Mouse (Mus musculus) midbrain, embryonic 16.5 days (tissue): ENCODE results near the gene Cep63. TPM values are rescaled to one million over a fixed set of nuclear protein-coding genes. Genes with fewer than 3 reads are reported as not detected.

Experiments
- ATAC-seq: fragments of 200-750 bp; cut with Nextera tagmentation; 2 replicates; pipeline ENCODE4 v1.8.0; 2017; ENCODE audit warnings: moderate TSS enrichment
- H3K27ac ChIP-seq: fragments of 300-500 bp; sonication (generic); 2 replicates; pipeline ENCODE4 v1.5.1; 2014; ENCODE audit warnings: mild to moderate bottlenecking, low read length, mixed read lengths
- H3K27me3 ChIP-seq: fragments of 300-500 bp; sonication (generic); 2 replicates; pipeline ENCODE4 v1.6.1; 2014; ENCODE audit warnings: low read depth, low read length, mixed read lengths; ENCODE audit not compliant: control insufficient read depth, insufficient read depth
- H3K36me3 ChIP-seq: fragments of 300-500 bp; sonication (generic); 2 replicates; pipeline ENCODE4 v1.6.1; 2014; ENCODE audit warnings: mild to moderate bottlenecking, low read length, moderate library complexity, mixed read lengths; ENCODE audit not compliant: control insufficient read depth, insufficient read depth
- H3K4me1 ChIP-seq: fragments of 300-500 bp; sonication (generic); 2 replicates; pipeline ENCODE4 v1.6.1; 2014; ENCODE audit warnings: mild to moderate bottlenecking, low read length, mixed read lengths; ENCODE audit not compliant: control insufficient read depth, insufficient read depth
- H3K4me2 ChIP-seq: fragments of 300-500 bp; sonication (generic); 2 replicates; pipeline ENCODE4 v1.6.1; 2014; ENCODE audit warnings: mild to moderate bottlenecking, low read length, mixed read lengths
- H3K4me3 ChIP-seq: fragments of 300-500 bp; sonication (generic); 2 replicates; pipeline ENCODE4 v1.5.1; 2014; ENCODE audit warnings: low read depth, mild to moderate bottlenecking, low read length, moderate library complexity, mixed read lengths
- H3K9ac ChIP-seq: fragments of 300-500 bp; sonication (generic); 2 replicates; pipeline ENCODE4 v1.6.1; 2014; ENCODE audit warnings: low read depth, low read length, mixed read lengths
- H3K9me3 ChIP-seq: fragments of 300-500 bp; sonication (generic); replicated peaks from 2 replicates; pipeline ENCODE4 v1.6.1; 2014; ENCODE audit warnings: mild to moderate bottlenecking, low read length, mixed read lengths; ENCODE audit not compliant: control insufficient read depth, poor library complexity, severe bottlenecking
- WGBS: fragments of 180-500 bp; shearing (Covaris S2); extraction: QIAGEN DNeasy Blood & Tissue Kit; methylation state at CpG from one replicate; pipeline ENCODE4 v1.1.7; 2014; 5-methylcytosine and 5-hydroxymethylcytosine counted together
- polyA plus RNA-seq: library from polyadenylated mRNA; unstranded; fragments of >200 nt; fragmentation: Nextera tagmentation; extraction: Ambion mirVana; gene quantifications from 2 replicates; pipeline ENCODE4 v1.2.1, GENCODE M21; 2015

Gene Cep63
- polyA plus RNA-seq, 1 experiment from 2014 or later: 39.4 TPM

DNA sequence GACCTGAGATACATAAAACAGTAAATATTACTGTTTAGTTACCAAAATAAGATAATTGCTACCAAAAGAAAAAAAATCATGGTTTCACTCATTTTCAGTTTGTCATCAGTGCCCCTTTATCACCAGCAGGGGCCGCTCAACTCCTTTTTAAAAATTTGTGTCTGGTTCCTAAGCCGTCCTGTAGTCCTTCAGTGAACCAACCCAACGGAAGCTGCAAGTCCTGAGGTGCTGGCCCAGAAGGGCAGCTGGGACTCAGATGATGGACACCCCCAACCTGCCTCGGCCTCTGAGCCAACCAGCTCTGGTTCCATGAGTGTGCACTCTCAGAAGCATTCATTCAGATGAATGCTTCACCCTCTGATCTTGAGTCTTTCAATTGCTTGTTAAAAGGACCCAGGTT, 10.2 kb upstream of the Cep63 start:
- 6% methylated on average over 4 of the region's 4 CpGs for WGBS
- H3K36me3 ChIP-seq: no peaks in the 10 kb centered on the region
- H3K27ac ChIP-seq: no peak overlapping the region
- ATAC-seq: 0 out of 2 replicates have a peak, but pooled peaks have one; percentile 54
- no peaks in the 10 kb centered on the region for H3K4me1 ChIP-seq
- no peak overlapping the region for H3K9ac ChIP-seq
- no peaks in the 10 kb centered on the region for H3K27me3 ChIP-seq
- H3K9me3 ChIP-seq: no peaks in the 10 kb centered on the region
- H3K4me2 ChIP-seq: no peak overlapping the region
- no peak overlapping the region for H3K4me3 ChIP-seq

DNA sequence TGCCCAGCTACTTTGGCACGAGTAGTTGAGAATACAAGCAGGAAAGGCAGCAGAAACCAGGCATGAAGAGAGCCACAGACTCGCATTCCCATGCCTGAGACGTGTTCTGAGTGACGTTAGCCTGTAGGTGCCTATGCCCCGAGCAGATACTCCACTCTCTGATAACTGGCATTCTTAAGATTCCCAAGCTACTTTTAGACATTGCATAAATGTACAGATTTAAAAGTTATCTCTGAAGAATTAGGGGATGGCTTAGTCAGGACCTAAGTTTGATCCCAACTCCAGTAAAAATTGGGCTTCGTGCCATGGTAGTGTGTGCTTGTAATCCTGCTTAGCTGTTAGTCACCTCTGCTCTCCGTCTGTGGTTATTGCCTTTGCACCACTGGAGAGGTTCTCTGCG, 8.1 kb upstream of the Cep63 start:
- no peak overlapping the region for H3K4me3 ChIP-seq
- no peaks in the 10 kb centered on the region for H3K36me3 ChIP-seq
- WGBS: 89% methylated on average over 8 of the region's 8 CpGs
- no peak overlapping the region for H3K9ac ChIP-seq
- H3K9me3 ChIP-seq: no peaks in the 10 kb centered on the region
- ATAC-seq: no peak
- H3K4me1 ChIP-seq: no peaks in the 10 kb centered on the region
- H3K4me2 ChIP-seq: no peak overlapping the region
- H3K27ac ChIP-seq: no peak overlapping the region
- no peaks in the 10 kb centered on the region for H3K27me3 ChIP-seq

DNA sequence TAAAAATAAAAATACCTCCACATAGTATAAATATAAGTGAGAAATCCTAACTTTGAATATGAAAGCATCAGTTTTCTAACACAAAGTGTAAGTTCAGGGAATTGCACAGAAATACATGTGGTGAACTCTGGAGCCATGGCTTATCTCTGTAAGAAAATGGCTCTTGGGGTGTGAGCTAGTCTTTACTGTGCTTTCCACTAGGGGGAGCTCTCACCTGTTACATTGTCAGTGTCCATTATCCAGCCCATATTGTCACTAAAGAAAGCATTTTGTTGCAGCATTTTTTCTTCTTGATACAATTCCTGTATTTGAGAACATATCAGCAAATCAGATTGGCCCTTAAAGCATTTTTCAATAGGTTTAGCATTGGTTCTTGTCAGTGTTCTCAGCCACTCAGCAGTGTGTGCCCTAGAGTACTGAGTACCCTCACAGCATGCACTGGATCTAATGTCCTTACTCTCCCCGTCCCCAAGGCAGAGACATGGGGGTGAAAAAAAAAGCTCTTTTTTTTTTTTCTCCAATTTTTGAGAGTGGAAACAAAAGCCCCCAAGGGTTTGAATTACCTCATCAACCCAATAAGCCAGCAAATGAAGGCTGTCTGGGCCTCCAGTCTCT, 6.7 kb upstream of the Cep63 start:
- peak overlapping the region; percentile 14; the same call in 1 of the 2 replicates for H3K27ac ChIP-seq
- 32% methylated on average over 1 of the region's 1 CpGs for WGBS
- H3K36me3 ChIP-seq: no peaks in the 10 kb centered on the region
- H3K27me3 ChIP-seq: no peaks in the 10 kb centered on the region
- no peaks in the 10 kb centered on the region for H3K4me1 ChIP-seq
- H3K9ac ChIP-seq: no peak overlapping the region
- ATAC-seq: 0 out of 2 replicates have a peak, but pooled peaks have one; percentile 52
- H3K9me3 ChIP-seq: no peaks in the 10 kb centered on the region
- H3K4me3 ChIP-seq: no peak overlapping the region
- H3K4me2 ChIP-seq: no peak overlapping the region

DNA sequence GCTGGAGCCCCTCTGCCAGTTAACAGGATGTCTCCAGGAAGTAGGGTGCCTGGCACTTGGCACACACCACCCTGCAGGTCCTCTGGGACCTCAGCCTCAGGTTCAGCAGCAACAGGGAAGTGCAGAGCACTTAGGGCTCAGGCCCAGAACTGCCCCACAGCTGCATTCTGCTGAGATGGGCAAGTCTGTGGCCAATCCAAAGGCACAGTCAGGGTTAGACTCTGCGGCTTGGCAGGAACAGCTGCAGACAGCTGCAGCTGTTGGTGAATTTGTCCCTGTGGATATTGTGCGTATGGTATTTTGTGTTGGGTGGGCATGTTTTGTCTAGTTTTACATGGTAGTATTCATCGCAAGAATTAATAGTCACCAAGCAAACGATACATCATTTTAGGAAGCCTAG, 5.8 kb upstream of the Cep63 start:
- Histone ChIP-seq H3K4me3 (no peak overlapping the region), H3K4me2 (no peak overlapping the region), H3K27ac (no peak overlapping the region), H3K36me3 (no peaks in the 10 kb centered on the region), H3K9me3 (no peaks in the 10 kb centered on the region), H3K4me1 (peaks cover 3% of the 10 kb centered on the region), H3K9ac (no peak overlapping the region), H3K27me3 (no peaks in the 10 kb centered on the region)
- no peak for ATAC-seq
- 95% methylated on average over 4 of the region's 4 CpGs for WGBS

DNA sequence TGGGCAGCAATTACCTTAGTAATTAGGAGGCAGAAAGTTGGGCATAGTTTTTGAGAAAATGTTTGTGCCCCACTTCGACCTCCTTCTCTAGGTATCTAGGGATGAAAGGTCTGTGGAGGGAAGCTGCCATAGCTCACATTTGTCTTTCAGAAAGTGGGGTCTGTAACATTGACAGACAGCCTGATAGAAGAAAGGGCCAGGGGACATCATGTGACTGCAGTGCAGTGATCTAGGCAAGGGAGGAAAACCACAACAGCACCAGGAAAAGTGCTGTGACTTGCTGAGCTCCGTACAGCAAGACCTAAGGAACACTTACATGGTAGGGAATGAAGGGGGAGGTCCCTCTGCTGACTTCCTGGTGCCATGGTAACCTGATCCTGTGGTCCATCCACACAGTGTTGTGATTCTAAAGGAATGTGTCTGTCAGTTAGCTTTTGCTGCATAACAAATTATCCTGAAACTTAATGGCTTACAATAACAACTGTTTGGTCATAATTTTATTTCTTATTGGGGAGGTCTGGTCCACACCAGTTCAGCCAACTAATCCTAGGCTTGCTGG, 5.3 kb upstream of the Cep63 start:
- H3K4me1 ChIP-seq: peaks cover 7% of the 10 kb centered on the region
- no peaks in the 10 kb centered on the region for H3K9me3 ChIP-seq
- ATAC-seq: no peak
- H3K27ac ChIP-seq: no peak overlapping the region
- WGBS: 69% methylated on average over 2 of the region's 2 CpGs
- H3K4me3 ChIP-seq: no peak overlapping the region
- H3K36me3 ChIP-seq: no peaks in the 10 kb centered on the region
- no peaks in the 10 kb centered on the region for H3K27me3 ChIP-seq
- H3K9ac ChIP-seq: no peak overlapping the region
- H3K4me2 ChIP-seq: no peak overlapping the region

DNA sequence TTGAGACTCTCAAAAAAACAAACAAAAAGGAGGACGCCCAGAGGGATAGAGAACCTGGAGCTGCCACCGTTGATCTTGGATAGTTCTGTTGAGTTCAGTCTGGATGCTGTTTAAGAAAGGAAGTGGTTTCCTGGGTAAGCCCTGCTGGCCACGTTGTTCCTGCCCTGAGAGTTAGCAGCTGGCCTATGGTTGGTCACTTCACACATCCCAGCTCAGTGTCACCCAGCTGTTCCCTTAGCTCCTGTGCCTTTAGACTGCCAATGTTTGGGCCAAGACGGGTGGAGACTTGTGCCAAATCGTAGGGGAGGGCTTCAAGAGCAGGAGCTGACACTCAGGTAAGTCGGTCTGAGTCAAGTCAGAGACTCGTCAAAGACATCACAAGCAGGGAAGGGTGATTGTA, 2.7 kb upstream of the Cep63 start:
- ATAC-seq: no peak
- Histone ChIP-seq H3K27ac (no peak overlapping the region), H3K4me1 (peaks cover 15% of the 10 kb centered on the region), H3K4me3 (no peak overlapping the region), H3K4me2 (no peak overlapping the region), H3K9me3 (no peaks in the 10 kb centered on the region), H3K9ac (no peak overlapping the region), H3K36me3 (no peaks in the 10 kb centered on the region), H3K27me3 (no peaks in the 10 kb centered on the region)
- 84% methylated on average over 7 of the region's 7 CpGs for WGBS

DNA sequence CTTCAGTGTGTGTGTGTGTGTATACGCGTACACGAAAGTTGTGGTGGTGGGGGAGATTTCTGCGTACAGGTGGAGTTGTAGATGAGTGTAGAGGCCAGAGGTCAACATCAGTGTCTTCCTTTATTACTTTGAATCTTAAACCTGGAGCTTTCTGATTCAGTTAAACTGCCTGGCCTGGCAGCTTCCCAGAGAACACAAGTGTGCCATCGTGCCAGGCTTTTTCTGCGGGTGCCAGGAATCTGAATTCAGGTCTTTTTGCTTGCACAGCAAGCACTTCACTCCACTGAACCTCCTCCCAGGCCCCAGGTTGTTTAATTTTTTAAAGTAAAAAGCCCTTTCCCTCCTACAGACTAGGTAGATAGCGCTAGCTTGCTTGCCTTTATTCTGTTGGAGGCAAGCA, 1.1 kb upstream of the Cep63 start:
- Histone ChIP-seq H3K4me2 (peak overlapping the region; percentile 70), H3K36me3 (no peaks in the 10 kb centered on the region), H3K27ac (no peak overlapping the region), H3K9ac (0 out of 2 replicates have a peak overlapping the region, but pooled peaks have one; percentile 99), H3K27me3 (no peaks in the 10 kb centered on the region), H3K9me3 (no peaks in the 10 kb centered on the region), H3K4me3 (peak overlapping the region; percentile 89), H3K4me1 (peaks cover 15% of the 10 kb centered on the region)
- ATAC-seq: no peak
- 86% methylated on average over 7 of the region's 7 CpGs for WGBS

DNA sequence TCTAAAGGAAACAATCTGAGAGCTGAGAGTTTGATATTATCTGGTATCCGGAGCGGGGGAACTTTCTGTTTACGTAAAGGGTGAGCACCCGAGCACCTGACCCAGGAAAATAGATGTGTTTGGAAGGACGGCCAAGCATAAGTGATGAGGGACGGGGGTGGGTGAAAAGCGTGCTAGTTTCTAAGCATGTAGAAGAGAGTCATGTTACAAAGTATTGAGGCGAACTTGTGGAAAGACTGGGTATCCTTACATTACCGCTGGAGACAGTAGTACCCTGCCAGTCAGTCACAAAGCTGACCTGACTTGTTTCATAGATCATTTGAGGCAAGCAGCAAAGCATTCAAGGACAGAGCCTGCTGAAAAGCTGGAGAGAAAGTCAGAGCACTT, 498 bp upstream of the Cep63 start:
- peaks cover 15% of the 10 kb centered on the region for H3K4me1 ChIP-seq
- 0 out of 2 replicates have a peak, but pooled peaks have one; percentile 7 for ATAC-seq
- H3K27me3 ChIP-seq: no peaks in the 10 kb centered on the region
- peak overlapping the region; percentile 99 for H3K9ac ChIP-seq
- H3K27ac ChIP-seq: peak overlapping the region; percentile 97
- no peaks in the 10 kb centered on the region for H3K9me3 ChIP-seq
- peak overlapping the region; percentile 70 for H3K4me2 ChIP-seq
- H3K4me3 ChIP-seq: peak overlapping the region; percentile 89
- 1% methylated on average over 9 of the region's 9 CpGs for WGBS
- H3K36me3 ChIP-seq: no peaks in the 10 kb centered on the region

DNA sequence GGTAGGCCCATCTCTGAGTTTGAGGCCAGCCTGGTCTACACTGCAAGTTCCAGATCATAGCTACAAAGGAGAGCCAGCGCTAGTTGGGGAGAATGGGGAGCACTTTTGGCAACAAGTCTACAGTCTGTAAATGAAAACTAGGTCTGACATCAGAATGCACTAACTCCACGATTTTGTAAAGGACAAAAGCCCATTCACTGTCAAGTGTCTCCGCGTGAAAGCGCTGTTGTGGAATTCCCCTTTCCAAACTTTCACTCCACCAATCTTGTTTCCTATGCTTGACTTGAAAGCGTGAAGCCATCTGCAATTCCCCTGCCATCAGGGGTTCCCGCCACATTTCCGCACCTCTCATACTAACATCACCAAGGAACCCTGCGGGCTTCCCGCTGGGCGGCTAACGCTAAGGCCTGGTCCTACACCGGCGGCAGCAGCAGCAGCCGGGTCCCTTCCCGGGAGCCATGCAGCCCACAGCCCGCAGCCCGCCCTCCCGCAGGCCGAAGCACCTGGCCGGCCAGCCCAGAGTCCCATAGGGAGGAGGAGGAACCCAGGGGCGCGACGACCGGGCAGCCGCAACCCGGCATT, 842 bp downstream of the Cep63 start:
- H3K9ac ChIP-seq: peak overlapping the region; percentile 99
- peak overlapping the region; percentile 89 for H3K4me3 ChIP-seq
- H3K4me2 ChIP-seq: peak overlapping the region; percentile 73
- H3K36me3 ChIP-seq: no peaks in the 10 kb centered on the region
- under 1% methylated on average over 27 of the region's 27 CpGs for WGBS
- no peaks in the 10 kb centered on the region for H3K9me3 ChIP-seq
- no peaks in the 10 kb centered on the region for H3K27me3 ChIP-seq
- peak overlapping the region; percentile 97 for H3K27ac ChIP-seq
- peak; percentile 73 for ATAC-seq
- peaks cover 15% of the 10 kb centered on the region for H3K4me1 ChIP-seq
